In the genomic region with DNA sequence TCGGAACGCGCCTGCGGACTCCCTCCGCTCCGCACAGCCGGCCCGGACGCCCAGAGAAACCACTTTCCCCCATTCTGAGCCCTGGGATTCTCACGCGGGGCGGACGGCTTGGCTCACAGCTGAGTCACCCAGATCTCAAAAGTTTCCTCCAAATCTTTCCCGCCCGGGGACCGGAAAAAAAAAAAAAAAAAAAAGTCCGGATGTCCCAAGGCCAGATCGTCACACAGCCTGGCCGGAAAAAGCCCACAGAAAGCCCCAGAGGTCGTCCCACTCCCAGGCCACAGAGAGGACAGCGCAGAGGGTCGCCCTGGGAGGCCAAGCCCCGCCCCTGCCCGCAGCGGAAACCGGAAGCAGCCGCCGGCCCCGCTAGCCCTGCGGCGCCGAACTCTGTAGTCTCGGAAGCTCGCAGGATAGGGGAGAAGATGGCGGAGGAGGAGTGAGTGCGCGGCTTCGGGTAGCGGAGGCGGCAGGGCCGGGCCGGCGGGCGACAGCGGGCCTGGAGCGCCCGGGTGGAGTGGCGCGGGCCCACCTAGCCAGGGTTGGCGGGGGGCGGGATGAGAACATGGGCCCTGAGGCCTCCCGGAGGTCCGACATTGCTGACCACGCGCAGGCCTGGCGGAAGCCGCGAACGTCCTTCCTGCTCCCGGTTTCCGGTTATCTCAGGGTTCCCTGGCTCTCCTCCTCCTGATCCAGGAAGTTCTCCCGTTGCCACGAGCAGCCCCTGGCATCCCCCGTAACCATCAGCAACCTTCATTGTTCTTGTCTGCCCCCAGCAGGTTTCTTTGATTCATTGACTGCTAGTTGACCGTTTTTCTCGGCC, we compare ENCODE assay signal across 8 mouse cellular contexts. TPM values are rescaled to one million over a fixed set of nuclear protein-coding genes. Genes with fewer than 3 reads are reported as not detected.
DNase-seq lines count a peak whose midpoint lies in the region; ATAC-seq lines count a peak whose summit lies in the region.

A gene (plus strand): TSS at position 383 of the 820 bp plus-strand sequence.

- peak; percentile 85 for ATAC-seq in CD4-positive, CD25-positive, alpha-beta regulatory T cell, adult 4 months
- ATAC-seq in forebrain, embryonic 11.5 days (replicated peaks; ENCODE audit: low FRiP score): peak; percentile 94
- ATAC-seq in heart, embryonic 16.5 days (replicated peaks; ENCODE audit: extremely low read depth, insufficient read depth, low FRiP score): peak; percentile 97
- peak; percentile 93 for ATAC-seq in liver, embryonic 15.5 days (ENCODE audit: insufficient read depth)
- peak; percentile 95 for ATAC-seq in neural tube, embryonic 12.5 days (ENCODE audit: low FRiP score, low read depth)

- H3K4me1 ChIP-seq in forebrain, embryonic 11.5 days (replicated peaks; ENCODE audit: control insufficient read depth, insufficient read depth, low read length): peaks cover 7% of the 10 kb centered on the region; the same call in 1 of the 2 replicates
- peaks cover 11% of the 10 kb centered on the region for H3K4me1 ChIP-seq in heart, embryonic 16.5 days (ENCODE audit: control insufficient read depth, insufficient read depth, low read length)
- peaks cover 77% of the 10 kb centered on the region for H3K4me1 ChIP-seq in liver, embryonic 15.5 days (replicated peaks)
- peaks cover 16% of the 10 kb centered on the region for H3K4me1 ChIP-seq in neural tube, embryonic 12.5 days

- H3K27ac ChIP-seq in forebrain, embryonic 11.5 days (ENCODE audit: low read depth, low read length): peak within 1 kb of the TSS; percentile 96
- peak within 1 kb of the TSS; percentile 95 for H3K27ac ChIP-seq in heart, embryonic 16.5 days (ENCODE audit: low read length)
- H3K27ac ChIP-seq in liver, embryonic 15.5 days (replicated peaks): peak within 1 kb of the TSS; percentile 97
- peak within 1 kb of the TSS; percentile 96 for H3K27ac ChIP-seq in neural tube, embryonic 12.5 days

- H3K36me3 ChIP-seq in forebrain, embryonic 11.5 days (ENCODE audit: control insufficient read depth, insufficient read depth, low read length): peaks cover 7% of the 10 kb centered on the region; the same call in 1 of the 2 replicates
- peaks cover 19% of the 10 kb centered on the region for H3K36me3 ChIP-seq in heart, embryonic 16.5 days (ENCODE audit: control insufficient read depth, insufficient read depth)
- peaks cover 36% of the 10 kb centered on the region for H3K36me3 ChIP-seq in liver, embryonic 15.5 days (replicated peaks)
- H3K36me3 ChIP-seq in neural tube, embryonic 12.5 days: peaks cover 28% of the 10 kb centered on the region

- H3K9me3 ChIP-seq in forebrain, embryonic 11.5 days (ENCODE audit: control insufficient read depth, low read length): peaks cover 3% of the 10 kb centered on the region; the same call in 1 of the 2 replicates
- no peaks in the 10 kb centered on the region for H3K9me3 ChIP-seq in heart, embryonic 16.5 days (replicated peaks; ENCODE audit: control insufficient read depth, low read length)
- no peaks in the 10 kb centered on the region for H3K9me3 ChIP-seq in liver, embryonic 15.5 days (replicated peaks)
- H3K9me3 ChIP-seq in neural tube, embryonic 12.5 days: no peaks in the 10 kb centered on the region

- H3K27me3 ChIP-seq in forebrain, embryonic 11.5 days (ENCODE audit: control insufficient read depth, insufficient read depth, low read length): no peaks in the 10 kb centered on the region
- H3K27me3 ChIP-seq in heart, embryonic 16.5 days (ENCODE audit: control insufficient read depth, insufficient read depth, low read length): no peaks in the 10 kb centered on the region
- no peaks in the 10 kb centered on the region for H3K27me3 ChIP-seq in liver, embryonic 15.5 days
- H3K27me3 ChIP-seq in neural tube, embryonic 12.5 days (replicated peaks): no peaks in the 10 kb centered on the region

- H3K4me2 ChIP-seq in forebrain, embryonic 11.5 days (ENCODE audit: low read depth, low read length, severe bottlenecking): peak within 1 kb of the TSS; percentile 67
- H3K4me2 ChIP-seq in heart, embryonic 16.5 days (ENCODE audit: low read depth, low read length): peak within 1 kb of the TSS; percentile 65
- H3K4me2 ChIP-seq in liver, embryonic 15.5 days: peak within 1 kb of the TSS; percentile 75
- H3K4me2 ChIP-seq in neural tube, embryonic 12.5 days (replicated peaks): peak within 1 kb of the TSS; percentile 80

- WGBS in forebrain, embryonic 11.5 days: under 1% methylated on average over 66 of the region's 66 CpGs
- under 1% methylated on average over 63 of the region's 66 CpGs for WGBS in heart, embryonic 16.5 days
- WGBS in liver, embryonic 15.5 days (ENCODE audit: insufficient replicate concordance): under 1% methylated on average over 66 of the region's 66 CpGs
- WGBS in neural tube, embryonic 12.5 days: under 1% methylated on average over 66 of the region's 66 CpGs

- peak within 1 kb of the TSS; percentile 86 for H3K4me3 ChIP-seq in forebrain, embryonic 11.5 days (ENCODE audit: low read depth, low read length)
- H3K4me3 ChIP-seq in heart, embryonic 16.5 days (ENCODE audit: low read length): peak within 1 kb of the TSS; percentile 75
- peak within 1 kb of the TSS; percentile 98 for H3K4me3 ChIP-seq in liver, embryonic 15.5 days (replicated peaks)
- H3K4me3 ChIP-seq in neural tube, embryonic 12.5 days: peak within 1 kb of the TSS; percentile 81

- DNase-seq in c-Kit-positive CD71-negative TER-119-negative erythroid progenitor cells, embryonic 14.5 days (ENCODE audit: low read depth): peak; percentile 86
- DNase-seq in forebrain, embryonic 11.5 days (ENCODE audit: low spot score): peak; percentile 98
- peak; percentile 96 to 97 for DNase-seq in kidney, postnatal 36 days
- peak; percentile 88 for DNase-seq in telencephalon, adult 2 months (ENCODE audit: low read depth, low spot score)

- H3K9ac ChIP-seq in forebrain, embryonic 11.5 days (ENCODE audit: low read length): peak within 1 kb of the TSS; percentile 98
- H3K9ac ChIP-seq in heart, embryonic 16.5 days (ENCODE audit: low read length): peak within 1 kb of the TSS; percentile 93
- H3K9ac ChIP-seq in liver, embryonic 15.5 days: peak within 1 kb of the TSS; percentile 97
- H3K9ac ChIP-seq in neural tube, embryonic 12.5 days: peak within 1 kb of the TSS; percentile 94

RNA-seq across cellular contexts. Expression of the gene that starts here (rescaled TPM):
- 10 to 100 TPM; 42.4 to 75.1 TPM for polyA plus RNA-seq in CD4-positive, CD25-positive, alpha-beta regulatory T cell, adult 4 months (2017; shearing (Covaris generic))
- polyA plus RNA-seq in forebrain, embryonic 11.5 days (2014; fragmentation: Nextera tagmentation; extraction: Ambion mirVana): 23.9 and 24.3 TPM in 2 replicates
- polyA plus RNA-seq in heart, embryonic 16.5 days (2015; fragmentation: Nextera tagmentation; extraction: Ambion mirVana): 19.1 and 20.1 TPM in 2 replicates
- polyA plus RNA-seq in liver, embryonic 15.5 days (2015; fragmentation: Nextera tagmentation; extraction: Ambion mirVana): 12.7 and 15.2 TPM in 2 replicates
- 23.5 and 23.7 TPM in 2 replicates for polyA plus RNA-seq in neural tube, embryonic 12.5 days (2016; fragmentation: Nextera tagmentation; extraction: Ambion mirVana)

Comparison
In these comparisons a context has a peak if more than half of its experiments do, and no peak if none do; other contexts are left out.
1. Peak in every context shown above with its lines: DNase-seq, ATAC-seq, H3K4me3 ChIP-seq and H3K27ac ChIP-seq.